Mouse (Mus musculus): ENCODE results near the gene Lypd6b. TPM values are rescaled to one million over a fixed set of nuclear protein-coding genes. Genes with fewer than 3 reads are reported as not detected.

Gene Lypd6b
- polyA plus RNA-seq, 1 experiment from 2014 or later, result 0.12 TPM

GRCm38 (mm10) chr2:49811420-49811819 is 23.9 kb downstream of the Lypd6b start:
- Histone ChIP-seq H3K9me3 (replicated peaks) (no peaks in the 10 kb centered on the region), H3K27me3 (replicated peaks) (no peaks in the 10 kb centered on the region), H3K9ac (no peak overlapping the region), H3K4me1 (no peaks in the 10 kb centered on the region), H3K4me2 (no peak overlapping the region), H3K36me3 (no peaks in the 10 kb centered on the region), H3K4me3 (no peak overlapping the region), H3K27ac (no peak overlapping the region)
- ATAC-seq, result no peak
- 33% methylated on average over 11 of the region's 11 CpGs for WGBS (ENCODE audit: insufficient replicate concordance)

DNA sequence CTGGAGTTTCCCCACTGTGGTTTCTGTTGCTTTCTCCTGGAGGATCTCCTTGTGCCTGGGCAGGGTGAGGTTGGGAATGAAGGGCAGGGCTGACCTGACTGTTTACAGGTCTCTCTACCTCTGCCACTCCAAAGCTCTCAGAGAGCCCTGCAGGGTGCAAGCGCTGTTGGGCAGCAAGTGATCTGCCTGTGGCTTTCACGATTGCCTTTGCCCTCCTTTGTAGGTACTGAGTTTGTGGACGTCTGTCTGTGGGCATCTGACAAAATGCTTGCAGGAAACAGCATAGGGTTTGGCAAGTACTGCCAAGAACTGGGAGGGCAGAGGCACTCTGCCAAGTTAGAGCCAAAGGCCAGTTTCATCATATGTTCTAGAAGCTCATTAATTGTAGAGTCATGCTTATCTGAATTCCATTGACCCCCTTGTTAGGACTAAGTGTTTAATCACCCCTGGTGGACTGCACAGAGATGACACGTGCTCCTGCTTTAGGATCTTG is 24.4 kb downstream of the Lypd6b start:
- H3K27me3 ChIP-seq (replicated peaks), result no peaks in the 10 kb centered on the region
- no peak overlapping the region for H3K9ac ChIP-seq
- no peak overlapping the region for H3K27ac ChIP-seq
- H3K4me3 ChIP-seq, result no peak overlapping the region
- no peak for ATAC-seq
- no peaks in the 10 kb centered on the region for H3K4me1 ChIP-seq
- no peaks in the 10 kb centered on the region for H3K9me3 ChIP-seq (replicated peaks)
- WGBS (ENCODE audit: insufficient replicate concordance), result 26% methylated on average over 4 of the region's 4 CpGs
- no peaks in the 10 kb centered on the region for H3K36me3 ChIP-seq
- no peak overlapping the region for H3K4me2 ChIP-seq

DNA sequence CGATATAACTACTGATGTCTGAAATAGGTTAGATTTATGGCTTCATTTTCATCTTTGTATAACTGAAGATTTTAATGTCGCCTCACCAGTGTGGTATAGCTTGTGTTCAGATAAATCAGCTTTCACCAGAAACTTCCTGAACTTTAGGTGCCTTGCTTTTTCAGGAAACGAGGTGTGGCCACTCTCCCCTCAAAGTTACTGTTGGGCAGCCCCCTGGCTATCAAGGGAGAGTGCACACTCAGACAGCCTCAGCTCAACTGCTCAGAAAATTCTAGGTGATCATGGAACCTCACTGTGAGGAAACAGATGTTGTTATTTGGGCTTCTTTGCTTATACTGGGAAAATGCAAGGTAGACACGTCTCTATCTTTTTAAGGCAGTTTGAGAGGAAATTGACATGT is 25.7 kb downstream of the Lypd6b start:
- Histone ChIP-seq H3K4me1 (no peaks in the 10 kb centered on the region), H3K27me3 (replicated peaks) (no peaks in the 10 kb centered on the region), H3K36me3 (no peaks in the 10 kb centered on the region), H3K27ac (no peak overlapping the region), H3K9ac (no peak overlapping the region), H3K9me3 (replicated peaks) (no peaks in the 10 kb centered on the region), H3K4me2 (no peak overlapping the region), H3K4me3 (no peak overlapping the region)
- no peak for ATAC-seq
- 37% methylated on average over 4 of the region's 4 CpGs for WGBS (ENCODE audit: insufficient replicate concordance)

DNA sequence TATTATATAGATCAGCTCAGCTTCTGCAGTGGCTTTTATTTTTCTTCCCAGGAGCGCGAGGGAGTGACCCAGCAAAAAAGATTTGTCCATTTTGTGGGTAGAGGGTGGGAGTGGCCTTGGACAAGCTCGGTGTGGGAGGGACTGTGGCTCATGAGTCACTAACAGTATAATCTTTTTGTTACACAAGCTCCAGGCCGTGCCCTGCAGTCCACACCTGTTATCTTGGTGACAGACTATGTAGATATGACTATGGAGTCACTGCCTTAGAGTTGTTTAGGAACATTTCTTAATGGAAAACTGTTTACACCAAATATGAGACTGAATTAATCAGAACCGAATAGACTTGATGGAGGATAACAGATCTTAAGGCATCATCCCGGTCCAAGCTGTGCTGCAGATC is 26.5 kb downstream of the Lypd6b start:
- no peak overlapping the region for H3K4me3 ChIP-seq
- WGBS (ENCODE audit: insufficient replicate concordance), result 25% methylated on average over 6 of the region's 6 CpGs
- no peaks in the 10 kb centered on the region for H3K36me3 ChIP-seq
- no peaks in the 10 kb centered on the region for H3K4me1 ChIP-seq
- no peaks in the 10 kb centered on the region for H3K9me3 ChIP-seq (replicated peaks)
- no peak for ATAC-seq
- no peak overlapping the region for H3K27ac ChIP-seq
- H3K9ac ChIP-seq, result no peak overlapping the region
- no peaks in the 10 kb centered on the region for H3K27me3 ChIP-seq (replicated peaks)
- H3K4me2 ChIP-seq, result no peak overlapping the region

DNA sequence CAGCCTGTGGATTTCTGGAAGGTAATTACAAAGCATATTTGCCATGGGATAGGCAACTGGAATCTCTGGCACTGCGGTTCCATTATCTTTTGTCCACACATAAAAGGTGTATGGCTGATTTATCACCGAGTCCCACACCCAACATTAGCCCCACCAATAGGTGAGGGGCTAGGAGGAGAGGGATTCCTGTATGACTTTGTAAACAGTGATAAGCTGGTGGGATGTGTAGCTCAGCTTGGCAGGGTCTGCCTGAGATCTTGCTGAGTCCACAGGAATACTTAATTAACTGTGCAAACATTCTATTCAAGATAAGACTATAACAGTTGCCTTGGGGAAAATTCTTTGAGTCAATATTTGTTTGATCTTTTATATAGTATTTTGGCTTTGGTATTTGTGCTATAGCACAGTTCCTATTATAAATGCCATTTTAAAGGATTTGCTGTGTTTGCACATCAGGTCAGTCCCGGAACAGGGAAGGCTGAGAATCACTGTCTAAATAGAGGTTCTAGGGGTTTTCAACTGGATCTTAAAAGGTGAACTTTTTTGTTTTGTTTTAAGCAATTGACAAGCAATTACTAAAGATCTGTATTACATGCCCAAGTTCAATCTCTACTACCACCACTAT is 28.3 kb downstream of the Lypd6b start:
- H3K36me3 ChIP-seq, result no peaks in the 10 kb centered on the region
- no peak overlapping the region for H3K9ac ChIP-seq
- H3K9me3 ChIP-seq (replicated peaks), result no peaks in the 10 kb centered on the region
- no peak for ATAC-seq
- H3K4me2 ChIP-seq, result no peak overlapping the region
- no peaks in the 10 kb centered on the region for H3K4me1 ChIP-seq
- no peaks in the 10 kb centered on the region for H3K27me3 ChIP-seq (replicated peaks)
- WGBS (ENCODE audit: insufficient replicate concordance), result 51% methylated on average over 3 of the region's 3 CpGs
- H3K4me3 ChIP-seq, result no peak overlapping the region
- H3K27ac ChIP-seq, result no peak overlapping the region

DNA sequence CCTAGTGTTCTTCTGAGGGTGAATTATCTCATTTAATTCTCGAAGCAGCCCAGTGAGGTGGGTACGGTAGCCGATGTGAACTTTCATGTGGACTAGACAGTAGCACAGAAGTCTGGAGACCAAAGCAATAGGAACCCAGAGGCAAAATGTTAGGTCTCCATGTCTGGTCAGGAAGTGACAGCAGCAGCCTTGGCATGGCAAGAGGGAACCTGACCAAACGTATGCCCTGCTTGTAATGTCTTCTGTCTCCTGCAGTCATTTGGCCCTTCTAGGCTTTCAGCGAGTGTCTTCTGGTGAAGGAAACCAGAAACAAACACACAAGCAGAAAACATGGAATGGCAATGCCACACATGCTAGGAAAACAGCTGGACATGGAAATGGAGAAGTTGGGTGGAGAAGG is 29.1 kb downstream of the Lypd6b start:
- Histone ChIP-seq H3K9me3 (replicated peaks) (no peaks in the 10 kb centered on the region), H3K4me2 (no peak overlapping the region), H3K4me3 (no peak overlapping the region), H3K27ac (no peak overlapping the region), H3K27me3 (replicated peaks) (no peaks in the 10 kb centered on the region), H3K9ac (no peak overlapping the region), H3K4me1 (no peaks in the 10 kb centered on the region), H3K36me3 (no peaks in the 10 kb centered on the region)
- no peak for ATAC-seq
- 78% methylated on average over 5 of the region's 5 CpGs for WGBS (ENCODE audit: insufficient replicate concordance)

- Histone ChIP-seq H3K27me3 (replicated peaks) (no peaks in the 10 kb centered on the region), H3K9me3 (replicated peaks) (no peaks in the 10 kb centered on the region), H3K4me2 (no peak overlapping the region), H3K9ac (no peak overlapping the region), H3K27ac (no peak overlapping the region), H3K36me3 (no peaks in the 10 kb centered on the region), H3K4me3 (no peak overlapping the region), H3K4me1 (no peaks in the 10 kb centered on the region)
- no peak for ATAC-seq
- 93% methylated on average over 3 of the region's 3 CpGs for WGBS (ENCODE audit: insufficient replicate concordance)
Observed at GRCm38 (mm10) chr2:49817151-49817550, 29.7 kb downstream of the Lypd6b start.

- Histone ChIP-seq H3K4me3 (no peak overlapping the region), H3K4me2 (no peak overlapping the region), H3K9ac (no peak overlapping the region), H3K9me3 (replicated peaks) (no peaks in the 10 kb centered on the region), H3K4me1 (no peaks in the 10 kb centered on the region), H3K27me3 (replicated peaks) (no peaks in the 10 kb centered on the region), H3K36me3 (no peaks in the 10 kb centered on the region), H3K27ac (no peak overlapping the region)
- WGBS (ENCODE audit: insufficient replicate concordance), result 61% methylated on average over 5 of the region's 5 CpGs
- ATAC-seq, result no peak
Observed at GRCm38 (mm10) chr2:49818126-49818525, 30.6 kb downstream of the Lypd6b start.

DNA sequence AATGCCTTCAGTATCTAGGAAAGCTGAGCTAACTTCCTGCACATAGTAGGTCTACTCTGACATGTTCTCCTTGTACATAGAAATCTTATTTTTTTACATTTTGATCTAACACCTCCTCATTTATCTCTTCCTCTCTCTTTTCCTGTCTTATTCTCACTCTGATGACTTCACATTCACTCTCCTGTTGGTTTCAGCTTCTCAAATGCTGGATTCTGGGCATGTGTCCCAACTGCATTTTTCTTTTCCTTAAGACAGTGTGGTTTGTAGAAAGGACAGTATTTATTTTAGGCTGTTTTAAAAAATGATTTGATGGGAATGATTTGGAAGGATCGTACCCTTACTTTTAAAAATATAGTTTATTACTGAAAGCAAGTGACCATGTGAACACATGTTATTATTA is 34.8 kb downstream of the Lypd6b start:
- Histone ChIP-seq H3K4me2 (no peak overlapping the region), H3K36me3 (no peaks in the 10 kb centered on the region), H3K27me3 (replicated peaks) (no peaks in the 10 kb centered on the region), H3K27ac (no peak overlapping the region), H3K9me3 (replicated peaks) (no peaks in the 10 kb centered on the region), H3K4me1 (no peaks in the 10 kb centered on the region), H3K9ac (no peak overlapping the region), H3K4me3 (no peak overlapping the region)
- 53% methylated on average over 1 of the region's 1 CpGs for WGBS (ENCODE audit: insufficient replicate concordance)
- ATAC-seq, result no peak

- ATAC-seq, result no peak
- H3K9ac ChIP-seq, result no peak overlapping the region
- no peak overlapping the region for H3K27ac ChIP-seq
- no peak overlapping the region for H3K4me3 ChIP-seq
- H3K4me1 ChIP-seq, result no peaks in the 10 kb centered on the region
- no peaks in the 10 kb centered on the region for H3K36me3 ChIP-seq
- no peaks in the 10 kb centered on the region for H3K27me3 ChIP-seq (replicated peaks)
- no peaks in the 10 kb centered on the region for H3K9me3 ChIP-seq (replicated peaks)
- 29% methylated on average over 1 of the region's 1 CpGs for WGBS (ENCODE audit: insufficient replicate concordance)
- no peak overlapping the region for H3K4me2 ChIP-seq
Observed at GRCm38 (mm10) chr2:49825588-49825987, 38.1 kb downstream of the Lypd6b start.

DNA sequence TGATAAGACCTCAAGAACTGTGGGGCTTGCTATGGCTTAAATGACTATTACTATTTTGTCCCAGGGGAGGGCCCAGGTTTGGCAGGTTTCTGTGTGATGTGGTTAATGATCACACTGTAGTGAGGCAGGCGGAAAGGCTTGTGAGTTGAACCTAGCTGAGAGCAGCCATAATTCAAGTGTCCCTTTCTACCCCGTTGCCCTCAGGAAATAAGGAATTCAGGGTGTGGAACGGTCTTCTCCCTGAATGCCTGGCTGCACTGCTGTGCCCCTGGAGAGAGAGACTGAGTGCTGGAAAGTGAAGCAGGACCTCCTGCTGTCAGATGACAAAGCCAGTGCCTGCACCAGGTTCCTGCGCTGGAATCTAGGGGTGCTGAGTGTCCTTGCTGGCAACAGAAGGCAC is 40.3 kb downstream of the Lypd6b start:
- Histone ChIP-seq H3K4me1 (no peaks in the 10 kb centered on the region), H3K4me2 (no peak overlapping the region), H3K36me3 (no peaks in the 10 kb centered on the region), H3K4me3 (no peak overlapping the region), H3K9me3 (replicated peaks) (no peaks in the 10 kb centered on the region), H3K27ac (no peak overlapping the region), H3K9ac (no peak overlapping the region), H3K27me3 (replicated peaks) (no peaks in the 10 kb centered on the region)
- WGBS (ENCODE audit: insufficient replicate concordance), result 43% methylated on average over 4 of the region's 4 CpGs
- ATAC-seq, result no peak

GRCm38 (mm10) chr2:49830369-49830768 is 42.9 kb downstream of the Lypd6b start:
- WGBS (ENCODE audit: insufficient replicate concordance), result 68% methylated on average over 3 of the region's 3 CpGs
- H3K27me3 ChIP-seq (replicated peaks), result no peaks in the 10 kb centered on the region
- H3K27ac ChIP-seq, result no peak overlapping the region
- H3K4me3 ChIP-seq, result no peak overlapping the region
- ATAC-seq, result no peak
- H3K4me2 ChIP-seq, result no peak overlapping the region
- H3K4me1 ChIP-seq, result no peaks in the 10 kb centered on the region
- no peak overlapping the region for H3K9ac ChIP-seq
- no peaks in the 10 kb centered on the region for H3K9me3 ChIP-seq (replicated peaks)
- H3K36me3 ChIP-seq, result no peaks in the 10 kb centered on the region

DNA sequence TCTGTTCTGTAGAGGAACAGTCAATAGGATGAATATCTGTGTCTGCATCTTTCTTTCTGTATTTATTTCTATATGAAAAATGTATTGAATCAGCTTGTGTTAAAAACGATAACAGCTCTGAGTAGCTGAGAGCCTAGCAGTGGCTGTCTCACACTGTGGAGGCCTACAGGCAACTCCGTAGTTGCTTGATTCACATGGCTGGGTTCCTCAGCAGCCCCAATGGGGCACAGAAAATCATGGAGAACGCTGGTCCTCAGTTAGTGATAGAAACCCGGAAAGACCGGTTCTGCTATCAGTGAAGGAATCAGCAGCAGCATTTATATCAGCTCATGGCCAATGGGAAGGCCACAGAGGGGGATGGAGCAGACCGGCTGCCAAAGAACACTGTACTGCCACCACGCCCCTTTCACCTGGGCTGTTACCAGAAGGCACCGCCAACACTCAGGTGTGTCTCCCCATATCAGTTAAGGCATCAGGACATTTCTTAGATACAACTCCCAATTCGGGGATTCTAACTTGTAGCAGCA is 44.9 kb downstream of the Lypd6b start:
- WGBS (ENCODE audit: insufficient replicate concordance), result 57% methylated on average over 9 of the region's 9 CpGs
- ATAC-seq, result no peak

More for the DNA sequence above, 44.9 kb downstream of the Lypd6b start:
- no peaks in the 10 kb centered on the region for H3K4me1 ChIP-seq
- H3K27ac ChIP-seq, result no peak overlapping the region
- H3K4me3 ChIP-seq, result no peak overlapping the region
- no peak overlapping the region for H3K4me2 ChIP-seq
- H3K9me3 ChIP-seq (replicated peaks), result no peaks in the 10 kb centered on the region
- H3K9ac ChIP-seq, result no peak overlapping the region
- no peaks in the 10 kb centered on the region for H3K27me3 ChIP-seq (replicated peaks)
- no peaks in the 10 kb centered on the region for H3K36me3 ChIP-seq
